Mouse (Mus musculus) left cerebral cortex, adult 8-10 months (tissue): Measurements from ENCODE around the gene Arhgap23. TPM values are rescaled to one million over a fixed set of nuclear protein-coding genes. Genes with fewer than 3 reads are reported as not detected.

ENCODE experiments used
- DNase-seq, 2 experiments: peaks; one replicate each; pipeline ENCODE4 v3.0.0; 2022; ENCODE audit warnings: low spot score in 2 of 2
- total RNA-seq, 4 experiments: library from RNA; stranded (reverse); gene quantifications; 2 replicates each; pipeline ENCODE4 v1.2.4; 2022

Gene Arhgap23
- total RNA-seq, 4 experiments from 2014 or later: 72.5 to 74.5 (median 73.4) TPM

DNA sequence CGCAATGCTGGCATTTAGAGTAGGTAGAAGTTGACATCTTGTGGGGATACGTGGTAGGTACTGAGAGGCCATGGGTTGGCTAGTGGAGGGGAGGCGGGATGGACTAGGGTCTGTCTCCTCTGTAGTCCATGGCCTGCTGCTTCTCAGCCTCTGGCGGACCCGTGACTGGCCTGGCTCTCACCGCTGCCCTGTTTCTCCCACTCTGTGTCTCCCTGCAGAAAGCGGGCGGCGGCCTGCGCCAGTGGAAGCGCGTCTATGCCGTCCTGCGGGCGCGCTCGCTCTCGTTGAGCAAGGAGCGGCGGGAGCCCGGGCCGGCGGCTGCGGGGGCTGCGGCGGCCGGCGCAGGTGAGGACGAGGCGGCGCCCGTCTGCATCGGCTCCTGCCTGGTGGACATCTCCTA, 47.8 kb downstream of the Arhgap23 start:
- DNase-seq: no peak

DNA sequence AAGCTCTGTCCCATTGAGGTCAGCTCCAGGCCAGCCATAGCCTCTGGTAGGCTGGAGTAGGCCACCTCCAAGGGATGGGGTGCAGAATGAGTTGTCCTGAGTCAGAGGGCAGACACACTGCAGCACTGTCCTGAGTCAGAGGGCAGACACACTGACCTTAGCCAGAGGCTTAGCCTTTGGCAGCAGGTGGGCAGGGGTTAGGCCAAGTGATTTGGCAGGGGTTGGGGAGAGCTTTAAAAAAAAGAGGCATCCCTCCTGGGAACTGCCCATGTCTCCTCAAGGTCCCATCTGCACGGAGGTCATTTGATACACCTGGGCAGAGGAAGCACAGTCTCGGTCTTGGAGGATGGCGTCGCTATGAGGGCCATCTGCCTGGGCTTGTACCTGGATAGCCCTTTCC, 48.7 kb downstream of the Arhgap23 start:
- DNase-seq: no peak

DNA sequence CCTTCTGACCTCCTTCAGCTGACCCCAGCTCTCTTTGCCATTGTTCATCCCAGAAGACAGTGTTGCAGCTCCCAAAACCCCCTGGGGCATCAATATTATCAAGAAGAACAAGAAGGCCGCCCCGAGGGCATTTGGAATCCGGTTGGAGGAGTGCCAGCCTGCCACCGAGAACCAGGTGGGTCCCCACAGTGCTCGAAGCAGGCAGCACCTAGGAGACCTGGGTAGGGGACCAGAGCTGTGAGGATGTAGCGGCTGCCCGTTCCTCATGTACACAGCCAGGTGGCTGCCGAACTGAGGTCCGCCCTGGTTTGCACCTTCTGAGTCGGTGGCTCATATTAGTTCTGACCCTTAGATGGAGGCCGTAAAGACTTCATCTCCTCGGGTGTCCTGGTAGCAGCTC, 50.6 kb downstream of the Arhgap23 start:
- no peak for DNase-seq

DNA sequence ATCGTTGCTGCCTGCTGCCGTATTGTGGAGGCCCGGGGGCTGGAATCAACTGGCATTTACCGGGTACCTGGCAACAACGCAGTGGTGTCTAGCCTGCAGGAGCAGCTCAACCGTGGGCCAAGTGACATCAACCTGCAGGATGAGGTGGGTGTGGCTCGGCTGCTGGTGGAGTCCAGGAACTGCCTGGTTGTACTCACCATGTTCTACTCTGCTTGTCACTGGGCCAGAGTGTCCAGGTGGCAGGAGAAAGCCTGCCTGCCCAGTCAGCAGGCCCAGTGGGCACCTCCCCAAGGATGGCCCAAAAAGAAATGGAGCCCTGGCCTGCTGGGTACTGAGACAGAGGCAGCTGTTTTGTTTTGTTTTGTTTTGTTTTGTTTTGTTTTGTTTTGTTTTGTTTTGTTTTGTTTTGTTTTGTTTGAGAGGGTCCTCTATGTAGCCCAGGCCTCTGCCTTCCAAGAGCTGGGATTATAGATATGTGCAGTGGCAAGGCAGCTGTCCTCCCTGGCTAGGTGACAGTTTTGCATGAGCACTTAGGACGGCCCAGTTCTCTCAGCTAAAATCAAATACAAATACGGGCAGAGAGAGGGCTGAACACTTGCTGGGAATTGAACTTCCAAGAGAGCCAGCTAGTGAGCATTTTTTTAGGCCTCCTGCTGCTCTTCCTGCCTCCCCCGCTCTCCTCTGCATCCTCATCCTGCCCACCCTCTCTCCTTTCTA, 51.3 kb downstream of the Arhgap23 start:
- peak in 1 of 2 experiments; percentile 65 for DNase-seq

DNA sequence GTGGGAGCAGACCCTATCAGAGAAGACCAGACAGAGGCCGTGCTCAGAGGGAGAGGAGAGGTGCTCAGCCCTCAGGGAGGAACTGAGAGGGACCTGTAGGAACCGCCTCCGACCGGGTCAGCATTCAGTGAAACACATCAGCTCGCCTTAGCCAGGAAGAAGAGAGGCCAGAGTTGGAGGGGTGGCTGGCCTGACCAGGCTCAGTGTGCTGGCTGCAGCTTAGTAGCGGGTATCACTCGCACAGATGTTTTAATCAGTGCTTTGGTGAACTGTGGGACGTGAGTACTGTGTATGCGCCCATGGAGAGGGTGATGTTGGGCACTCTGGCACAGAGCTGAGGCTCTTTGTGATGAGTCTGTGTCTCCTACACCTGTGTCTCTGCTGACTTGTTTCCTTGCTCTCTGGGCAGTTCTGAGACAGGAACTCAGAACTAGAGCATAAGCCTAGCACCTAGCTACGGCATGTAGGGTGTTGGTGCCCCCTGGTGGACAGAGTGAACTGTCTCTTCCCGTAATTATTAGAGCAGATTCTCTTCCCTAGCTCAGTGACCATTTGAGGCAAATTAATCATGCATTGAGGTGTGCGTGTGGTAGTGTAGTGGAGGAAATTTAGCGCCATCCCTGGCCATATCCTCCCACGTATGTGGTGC, 53.4 kb downstream of the Arhgap23 start:
- DNase-seq: no peak

DNA sequence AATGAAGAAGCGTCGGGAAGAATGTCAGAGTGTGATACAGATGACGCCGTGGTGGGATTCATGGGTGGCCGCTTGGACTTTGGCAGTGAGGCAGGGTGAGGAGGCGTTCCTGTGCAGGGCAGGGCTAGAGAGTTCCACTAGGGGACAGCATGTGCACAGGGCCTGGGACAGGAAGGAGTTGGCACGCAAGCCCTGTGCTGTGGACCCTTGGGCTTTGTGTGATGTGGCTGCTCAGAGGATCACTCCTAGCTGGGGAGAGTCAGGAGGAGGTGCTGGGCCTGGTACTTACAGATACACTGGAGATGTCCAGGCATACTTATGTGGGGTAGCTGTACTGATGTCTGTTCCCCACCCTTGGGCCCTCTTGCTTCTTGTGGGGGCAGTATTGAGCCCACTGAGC, 54.5 kb downstream of the Arhgap23 start:
- DNase-seq: no peak

DNA sequence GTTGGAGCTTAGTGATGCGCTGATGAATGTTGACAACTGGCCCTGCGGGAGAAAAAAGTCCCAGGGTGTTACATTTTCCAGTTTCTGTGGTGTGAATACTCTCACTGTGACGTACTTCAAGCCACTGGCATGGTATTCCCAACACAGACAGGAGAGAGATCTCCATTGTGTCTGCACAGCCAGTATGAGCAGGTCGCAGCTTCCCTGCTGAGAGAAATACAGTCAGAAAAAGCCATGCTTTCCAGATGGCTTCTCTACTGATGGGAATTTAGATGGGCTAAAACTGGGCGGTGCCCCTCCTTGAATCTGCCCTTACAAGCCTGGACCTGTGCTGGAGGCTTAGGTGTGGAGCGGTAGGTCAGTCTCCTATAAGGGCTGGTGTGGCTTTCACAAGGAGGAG, 55.9 kb downstream of the Arhgap23 start:
- no peak for DNase-seq

DNA sequence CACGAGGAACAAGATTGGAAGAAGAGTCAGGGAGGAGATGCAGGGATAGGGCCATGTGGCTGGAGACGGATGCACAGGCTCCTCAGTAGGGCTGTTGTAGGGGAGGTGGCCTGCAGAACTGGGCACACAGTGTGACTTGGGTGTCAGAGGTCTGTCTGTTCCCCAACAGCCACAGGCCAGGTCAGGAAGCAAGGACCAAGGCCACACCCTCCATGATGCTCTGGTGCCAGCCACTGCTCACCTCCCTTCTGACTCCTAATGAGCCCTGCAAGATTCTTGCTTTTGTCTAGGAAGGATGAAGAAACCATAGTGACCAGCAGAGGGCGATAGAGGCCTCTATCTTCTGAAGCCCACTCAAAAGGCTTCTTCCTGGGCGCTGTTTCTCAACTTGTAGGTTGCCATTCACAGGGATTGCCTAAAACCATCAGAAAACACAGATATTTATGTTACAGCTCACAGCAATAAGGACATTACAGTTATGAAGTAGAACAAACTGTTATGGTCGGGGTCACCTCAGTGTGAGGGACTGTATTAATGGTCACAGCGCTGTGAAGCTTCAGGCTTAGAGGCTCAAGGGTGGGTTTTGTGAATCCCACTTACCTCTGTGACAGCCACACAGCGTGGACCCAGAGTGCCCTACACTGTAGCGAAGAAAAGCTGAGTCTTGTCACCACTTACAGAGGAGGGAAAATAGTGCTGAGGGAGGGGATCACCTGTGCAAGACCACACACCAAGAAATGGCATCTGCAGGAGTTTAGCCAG, 61.2 kb downstream of the Arhgap23 start:
- DNase-seq: peak in 1 of 2 experiments; percentile 57

DNA sequence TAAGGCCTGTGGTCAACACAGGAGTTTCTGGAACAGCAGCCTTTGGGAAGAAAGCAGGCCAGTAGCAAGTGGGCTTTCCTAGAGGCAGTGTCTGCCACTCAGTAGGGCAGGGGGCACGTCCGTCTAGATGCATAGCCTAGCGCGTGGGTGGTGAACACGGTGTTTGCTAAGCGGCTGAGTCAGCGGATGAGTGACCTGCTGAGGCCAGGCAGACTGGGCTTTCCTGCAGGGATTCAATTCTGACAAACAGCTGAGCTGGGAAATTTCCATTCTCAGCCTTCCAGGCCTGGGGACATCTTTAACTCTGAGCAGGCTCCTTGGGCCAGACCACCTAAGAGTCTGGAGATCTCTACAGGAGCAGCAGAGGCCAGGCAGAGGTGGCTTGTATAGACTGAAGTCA, 62.1 kb downstream of the Arhgap23 start:
- no peak for DNase-seq

DNA sequence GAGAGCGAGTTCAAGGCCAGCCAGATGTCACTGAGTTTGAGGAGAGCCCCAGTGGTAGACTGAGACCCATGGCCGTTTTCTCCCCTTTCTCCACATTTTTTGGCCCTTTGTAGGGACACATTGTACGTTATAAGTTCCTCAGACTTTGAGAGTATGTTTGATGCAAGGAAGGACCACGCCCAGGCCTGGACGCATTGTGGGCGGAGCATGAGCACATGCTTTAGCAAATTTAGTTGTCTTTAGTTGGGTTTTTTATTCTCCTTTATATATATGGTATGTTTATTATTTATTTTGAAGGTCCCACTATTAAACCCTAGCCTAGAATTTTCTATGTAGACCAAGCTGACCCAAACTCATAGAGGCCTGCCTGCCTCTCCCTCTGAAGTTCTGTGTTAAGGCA, 63.0 kb downstream of the Arhgap23 start:
- no peak for DNase-seq

DNA sequence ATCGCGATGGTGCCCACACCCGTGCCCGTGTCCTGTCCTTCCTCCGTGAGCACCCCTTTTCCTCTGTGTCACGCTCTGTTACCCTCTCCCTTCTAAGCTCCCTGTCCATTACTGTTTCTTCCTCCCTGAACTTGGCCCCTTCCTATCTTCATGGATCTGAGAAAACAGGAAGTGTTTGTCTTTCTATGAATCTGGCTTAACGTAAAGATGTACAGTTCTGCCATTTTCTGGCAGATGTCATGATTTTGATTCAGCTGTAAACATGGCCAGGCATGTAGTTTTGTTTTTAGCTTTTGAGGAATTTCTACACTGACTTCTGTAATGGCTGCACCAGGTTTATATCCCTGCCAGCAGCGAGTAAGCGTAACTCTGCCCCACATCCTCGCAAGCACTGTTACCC, 63.8 kb downstream of the Arhgap23 start:
- no peak for DNase-seq

DNA sequence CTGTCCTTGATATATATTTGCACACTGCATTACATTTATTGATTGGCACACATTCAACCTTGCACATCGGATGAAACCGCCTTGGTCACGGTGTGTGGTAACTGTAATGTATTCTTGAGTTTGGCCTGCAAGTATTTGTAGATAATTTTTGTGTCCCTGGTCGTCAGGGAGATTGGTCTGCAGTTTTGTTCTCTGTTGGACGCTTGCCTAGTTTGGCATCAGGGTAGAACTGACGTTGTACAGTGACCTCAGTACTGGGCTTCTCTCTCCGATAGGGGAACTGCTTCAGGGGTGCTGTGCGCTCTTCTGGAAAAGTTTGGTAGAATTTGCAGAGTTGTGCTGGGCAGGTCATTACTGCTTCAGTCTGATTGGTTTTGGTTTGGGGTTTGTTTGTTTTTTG, 64.5 kb downstream of the Arhgap23 start:
- no peak for DNase-seq

DNA sequence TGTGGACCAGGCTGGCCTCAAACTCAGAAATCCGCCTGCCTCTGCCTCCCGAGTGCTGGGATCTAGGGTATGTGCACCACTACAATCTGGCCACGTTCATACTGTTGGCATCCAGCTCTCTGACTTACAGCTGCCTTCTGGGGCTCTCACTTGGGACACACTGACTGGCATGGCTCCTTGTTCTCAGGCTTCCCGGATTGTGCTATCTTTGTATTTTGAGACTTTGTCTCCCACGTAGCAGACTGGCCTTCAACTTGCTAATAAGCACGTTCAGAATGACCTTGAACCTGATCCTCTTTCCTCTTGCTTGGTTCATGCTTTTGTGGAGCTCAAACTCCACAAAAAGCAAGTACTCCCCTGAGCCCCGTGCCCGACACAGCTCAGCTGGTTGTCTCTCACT, 70.3 kb downstream of the Arhgap23 start:
- DNase-seq: no peak

DNA sequence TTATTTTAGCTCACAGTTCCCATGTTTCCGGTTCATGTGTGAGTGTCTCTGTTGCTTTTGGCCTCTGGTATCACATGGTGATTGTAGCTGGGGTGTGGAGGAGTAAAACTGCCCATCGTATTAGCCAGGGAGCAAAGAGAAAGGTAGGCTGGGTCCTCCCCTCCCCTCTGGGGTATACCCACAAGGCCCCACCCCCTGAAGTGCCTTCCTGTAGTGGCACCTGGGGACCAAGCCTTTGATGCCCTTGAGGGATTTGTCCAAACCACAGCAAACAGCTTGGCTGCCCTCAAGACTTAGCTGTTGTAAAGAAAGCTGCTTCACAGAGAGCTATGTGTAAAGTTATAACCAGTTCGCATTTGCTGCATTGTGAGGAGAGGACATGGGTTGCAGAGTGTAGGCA, 72.3 kb downstream of the Arhgap23 start:
- no peak for DNase-seq

DNA sequence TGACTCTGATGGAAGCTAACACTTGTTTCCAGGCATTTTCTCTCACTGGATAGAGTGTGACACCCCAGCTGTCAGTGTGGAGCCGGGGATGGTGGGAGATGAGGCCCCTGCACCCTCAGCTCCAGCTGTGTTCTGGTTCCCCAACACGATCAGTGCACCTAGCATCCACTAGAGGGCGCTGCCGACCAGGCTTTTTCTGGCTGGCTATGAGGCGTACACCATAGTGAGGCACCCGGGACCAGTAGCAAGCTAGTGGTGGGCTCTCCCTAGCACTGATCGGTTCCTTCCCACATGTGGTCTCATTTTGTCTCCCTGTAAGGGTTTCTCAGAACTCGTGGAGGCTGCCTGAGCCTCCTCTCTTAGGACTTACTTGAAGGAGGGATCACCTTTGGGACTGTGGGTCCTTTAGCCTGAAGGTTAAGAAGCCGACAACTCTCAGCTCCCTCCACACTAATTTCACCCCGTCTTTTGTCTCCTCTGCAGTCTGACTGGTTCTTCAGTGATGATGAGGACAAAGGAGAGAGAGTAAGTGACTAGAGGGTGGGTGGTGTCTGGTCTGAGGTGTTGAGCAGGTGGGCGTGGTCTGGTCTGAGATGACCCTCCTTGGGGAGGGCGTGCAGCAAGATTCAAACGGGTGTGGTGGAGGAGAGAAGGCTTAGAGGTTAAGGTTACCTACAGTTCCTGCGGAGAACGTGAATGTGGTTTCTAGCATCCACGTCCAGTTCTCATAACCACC, 74.4 kb downstream of the Arhgap23 start:
- DNase-seq: peak in 1 of 2 experiments; percentile 71

DNA sequence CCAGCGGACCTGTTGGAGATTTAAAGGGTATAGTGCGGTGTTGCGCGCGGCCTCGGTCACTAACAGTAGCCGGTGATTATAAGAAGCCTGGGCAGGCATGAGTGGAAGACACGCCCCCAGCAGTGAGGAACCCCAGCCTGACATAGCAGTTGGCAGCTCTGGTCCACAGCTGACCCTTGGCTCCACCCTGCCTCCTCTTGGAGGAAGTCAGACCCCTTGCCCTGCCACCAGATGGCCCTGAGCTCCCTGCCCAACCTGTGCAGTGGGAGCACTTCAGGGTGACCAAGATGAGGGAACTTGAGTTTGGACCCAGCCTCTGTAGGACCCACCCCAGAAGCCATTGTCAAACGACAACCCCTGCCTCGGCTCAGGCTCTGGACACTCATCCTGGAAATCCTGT, 76.3 kb downstream of the Arhgap23 start:
- DNase-seq: no peak

DNA sequence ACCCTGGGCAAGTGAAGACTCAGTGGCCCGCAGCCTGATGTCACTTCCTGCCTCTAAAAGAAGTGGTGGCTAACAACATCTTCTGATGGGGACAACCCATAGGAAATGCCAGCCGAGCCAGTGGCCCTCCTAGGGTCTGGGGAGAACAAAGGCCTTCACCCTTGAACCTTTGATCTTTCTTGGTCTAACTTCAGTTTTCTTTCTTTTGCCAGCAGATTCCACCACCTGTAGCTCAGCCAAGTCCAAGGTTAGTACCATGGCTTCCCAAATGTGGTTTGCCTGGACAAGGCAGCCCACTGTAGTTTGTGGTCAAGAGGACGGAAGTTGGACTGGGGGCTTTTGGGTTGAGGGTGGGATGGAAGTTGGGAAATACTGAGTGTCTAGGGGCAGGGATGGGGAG, 77.5 kb downstream of the Arhgap23 start:
- no peak for DNase-seq

DNA sequence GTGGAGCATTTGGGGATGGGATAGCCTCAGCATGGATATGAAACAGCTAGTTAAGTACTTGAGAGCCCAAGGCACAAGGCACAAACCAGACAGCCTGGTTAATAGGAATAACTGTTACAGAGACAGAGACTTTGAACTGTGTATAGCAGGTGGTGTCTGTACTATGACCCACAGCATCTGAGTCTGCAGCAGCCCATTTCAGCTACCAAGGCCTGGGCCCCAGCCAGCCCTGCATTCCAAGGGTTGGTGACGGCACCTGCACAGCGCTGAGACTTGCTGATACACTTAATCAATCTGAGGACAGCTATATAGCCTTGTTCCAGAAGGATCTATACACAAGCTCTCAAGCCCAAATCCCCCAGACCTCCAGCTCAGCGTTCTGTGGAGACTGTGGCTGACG, 82.2 kb downstream of the Arhgap23 start:
- DNase-seq: no peak

DNA sequence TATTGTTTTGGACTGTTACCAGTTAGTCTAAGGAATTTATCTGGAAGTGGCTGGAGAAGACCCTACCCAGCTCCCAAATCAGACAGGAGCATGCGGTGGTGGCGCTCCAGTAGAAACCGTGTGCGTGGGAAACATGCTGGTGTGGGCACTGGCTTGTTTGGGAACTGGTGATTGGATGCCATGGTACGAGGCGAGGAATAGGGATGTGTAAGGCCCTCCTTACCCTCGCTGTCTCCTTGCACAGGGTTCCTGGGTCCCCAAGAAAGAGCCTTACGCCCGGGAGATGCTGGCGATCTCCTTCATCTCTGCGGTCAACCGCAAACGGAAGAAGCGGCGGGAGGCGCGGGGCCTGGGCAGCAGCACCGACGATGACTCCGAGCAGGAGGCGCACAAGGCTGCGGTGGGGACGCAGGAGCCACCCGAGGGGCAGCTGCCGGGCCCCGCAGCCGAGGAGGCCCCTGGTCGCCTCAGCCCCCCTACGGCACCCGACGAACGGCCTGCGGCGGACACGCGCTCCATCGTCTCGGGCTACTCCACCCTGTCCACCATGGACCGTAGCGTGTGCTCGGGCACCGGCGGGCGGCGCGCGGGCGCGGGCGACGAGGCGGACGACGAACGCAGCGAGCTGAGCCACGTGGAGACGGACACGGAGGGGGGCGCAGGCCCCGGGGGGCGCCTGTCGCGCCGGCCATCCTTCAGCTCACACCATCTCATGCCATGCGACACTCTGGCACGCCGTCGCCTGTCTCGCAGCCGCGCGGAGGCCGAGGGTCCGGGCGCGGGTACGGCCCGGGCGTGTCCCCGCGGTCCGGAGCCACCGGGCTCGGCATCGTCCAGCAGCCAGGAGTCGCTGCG, 84.8 kb downstream of the Arhgap23 start, which contains the start of gene 4933428G20Rik:
4933428G20Rik (minus strand) TSS at position 476 of the 855 bp plus-strand sequence.
- no peak for DNase-seq

DNA sequence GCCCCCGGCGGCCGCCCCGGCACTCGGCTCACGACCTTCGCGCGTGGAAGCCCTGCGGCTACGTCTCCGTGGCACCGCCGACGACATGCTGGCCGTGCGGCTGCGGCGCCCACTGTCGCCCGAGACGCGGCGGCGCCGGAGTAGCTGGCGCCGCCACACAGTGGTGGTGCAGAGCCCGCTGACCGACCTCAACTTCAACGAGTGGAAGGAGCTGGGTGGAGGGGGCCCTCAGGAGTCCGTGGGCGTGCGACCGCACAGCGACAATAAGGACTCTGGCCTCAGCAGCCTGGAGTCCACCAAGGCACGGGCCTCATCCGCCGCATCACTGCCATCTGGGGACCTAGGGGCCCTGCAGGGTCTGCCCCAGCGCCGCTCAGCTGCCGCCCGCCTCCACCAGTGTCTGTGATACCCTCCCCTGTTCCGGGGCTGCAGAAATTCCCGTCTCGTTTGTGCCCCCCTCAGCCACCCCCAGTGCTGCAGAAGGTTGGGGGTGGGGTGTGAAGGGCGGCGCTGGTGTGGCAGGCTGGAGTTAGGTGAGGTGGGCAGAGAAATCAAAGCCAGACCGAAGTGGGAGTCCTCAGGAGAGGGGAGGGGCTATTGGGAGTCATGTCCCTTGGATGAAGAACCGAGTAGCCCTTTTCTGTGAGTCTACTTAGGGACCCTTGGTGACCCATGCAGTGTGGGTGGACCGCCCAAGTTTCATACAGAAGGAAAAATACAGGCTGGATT, 85.6 kb downstream of the Arhgap23 start:
- DNase-seq: no peak
